Mouse (Mus musculus) cortical plate, adult 2 months (tissue): ENCODE measurements around the gene Col23a1.

ENCODE experiments used
- CTCF ChIP-seq: fragments of 200-500 bp; IDR thresholded peaks from 2 replicates; pipeline ENCODE4 v1.5.1; 2011; ENCODE audit warnings: mild to moderate bottlenecking, control low read depth, low read length; ENCODE audit not compliant: insufficient read depth; ENCODE audit errors: extremely low read depth
- POLR2A ChIP-seq: fragments of 200-500 bp; IDR thresholded peaks from 2 replicates; pipeline ENCODE4 v1.6.1; 2011; ENCODE audit warnings: mild to moderate bottlenecking, low read length, control low read depth; ENCODE audit not compliant: insufficient read depth; ENCODE audit errors: extremely low read depth

- TF ChIP-seq CTCF (no peak), POLR2A (no peak)
Measured at GRCm38 (mm10) chr11:51398084-51398483, 108.4 kb downstream of the Col23a1 start.
